Mouse (Mus musculus) brain, embryonic 14.5 days (tissue): ENCODE measurements around the gene Tmem19.

Source experiments
- CTCF ChIP-seq: fragments of 200-500 bp; IDR thresholded peaks from 2 replicates; pipeline ENCODE4 v1.5.1; 2012; ENCODE audit warnings: inconsistent platforms, mild to moderate bottlenecking, moderate library complexity, borderline replicate concordance; ENCODE audit not compliant: insufficient read depth, insufficient read length; ENCODE audit errors: extremely low read depth
- POLR2A ChIP-seq: fragments of 200-500 bp; IDR thresholded peaks from 2 replicates; pipeline ENCODE4 v1.6.1; 2012; ENCODE audit warnings: mild to moderate bottlenecking, inconsistent platforms, borderline replicate concordance; ENCODE audit not compliant: poor library complexity, insufficient read depth, insufficient read length, severe bottlenecking; ENCODE audit errors: extremely low read depth

GRCm38 (mm10) chr10:115359066-115359465 lies 3.2 kb downstream of the Tmem19 start:
- TF ChIP-seq POLR2A (no peak), CTCF (no peak)
